Mouse (Mus musculus) stomach, postnatal 0 days (tissue): Measurements from ENCODE around the gene Ddah2. TPM values are rescaled to one million over a fixed set of nuclear protein-coding genes. Genes with fewer than 3 reads are reported as not detected.

Experiments used
- ATAC-seq: fragments of 200-750 bp; cut with Nextera tagmentation; 2 replicates; pipeline ENCODE4 v1.8.0; 2017; ENCODE audit not compliant: low FRiP score, low TSS enrichment
- DNase-seq: peaks from one replicate; pipeline ENCODE4 v3.0.0-alpha.2; 2016; ENCODE audit warnings: low spot score
- H3K27ac ChIP-seq: fragments of 300-500 bp; sonication (generic); replicated peaks from 2 replicates; pipeline ENCODE4 v1.5.1; 2014; ENCODE audit warnings: mild to moderate bottlenecking, control low read depth
- H3K27me3 ChIP-seq: fragments of 300-500 bp; sonication (generic); 2 replicates; pipeline ENCODE4 v1.6.1; 2014; ENCODE audit warnings: low read length; ENCODE audit not compliant: control insufficient read depth, insufficient read depth
- H3K36me3 ChIP-seq: fragments of 300-500 bp; sonication (generic); 2 replicates; pipeline ENCODE4 v1.6.1; 2014; ENCODE audit warnings: low read length, mixed read lengths; ENCODE audit not compliant: control insufficient read depth, insufficient read depth
- H3K4me1 ChIP-seq: fragments of 300-500 bp; sonication (generic); replicated peaks from 2 replicates; pipeline ENCODE4 v1.6.1; 2014; ENCODE audit warnings: antibody characterized with exemption; ENCODE audit not compliant: control insufficient read depth, insufficient read depth
- H3K4me2 ChIP-seq: fragments of 300-500 bp; sonication (generic); replicated peaks from 2 replicates; pipeline ENCODE4 v1.6.1; 2014; ENCODE audit warnings: low read depth, mild to moderate bottlenecking, control low read depth, moderate library complexity
- H3K4me3 ChIP-seq: fragments of 300-500 bp; sonication (generic); 2 replicates; pipeline ENCODE4 v1.5.1; 2014; ENCODE audit warnings: low read depth, low read length, control low read depth
- H3K9ac ChIP-seq: fragments of 300-500 bp; sonication (generic); 2 replicates; pipeline ENCODE4 v1.6.1; 2014; ENCODE audit warnings: mild to moderate bottlenecking, low read length, control low read depth, mixed read lengths
- H3K9me3 ChIP-seq: fragments of 300-500 bp; sonication (generic); 2 replicates; pipeline ENCODE4 v1.6.1; 2016; ENCODE audit warnings: low read length; ENCODE audit not compliant: control insufficient read depth
- CTCF ChIP-seq: IDR thresholded peaks from 2 replicates; pipeline ENCODE4 v1.5.1; 2016; ENCODE audit warnings: antibody characterized with exemption, low read depth, mild to moderate bottlenecking, moderate library complexity
- EP300 ChIP-seq: optimal IDR thresholded peaks from 2 replicates; pipeline ENCODE3; 2016; ENCODE audit warnings: antibody characterized with exemption
- WGBS: fragments of 180-500 bp; shearing (Covaris S2); extraction: QIAGEN DNeasy Blood & Tissue Kit; methylation state at CpG from one replicate; pipeline ENCODE4 v1.1.7; 2014; 5-methylcytosine and 5-hydroxymethylcytosine counted together
- polyA plus RNA-seq: library from polyadenylated mRNA; unstranded; fragments of >200 nt; fragmentation: Nextera tagmentation; extraction: Ambion mirVana; gene quantifications from 2 replicates; pipeline ENCODE4 v1.2.1, GENCODE M21; 2015

Ddah2 gene
- polyA plus RNA-seq, 1 experiment from 2014 or later, result 84.8 TPM

DNA sequence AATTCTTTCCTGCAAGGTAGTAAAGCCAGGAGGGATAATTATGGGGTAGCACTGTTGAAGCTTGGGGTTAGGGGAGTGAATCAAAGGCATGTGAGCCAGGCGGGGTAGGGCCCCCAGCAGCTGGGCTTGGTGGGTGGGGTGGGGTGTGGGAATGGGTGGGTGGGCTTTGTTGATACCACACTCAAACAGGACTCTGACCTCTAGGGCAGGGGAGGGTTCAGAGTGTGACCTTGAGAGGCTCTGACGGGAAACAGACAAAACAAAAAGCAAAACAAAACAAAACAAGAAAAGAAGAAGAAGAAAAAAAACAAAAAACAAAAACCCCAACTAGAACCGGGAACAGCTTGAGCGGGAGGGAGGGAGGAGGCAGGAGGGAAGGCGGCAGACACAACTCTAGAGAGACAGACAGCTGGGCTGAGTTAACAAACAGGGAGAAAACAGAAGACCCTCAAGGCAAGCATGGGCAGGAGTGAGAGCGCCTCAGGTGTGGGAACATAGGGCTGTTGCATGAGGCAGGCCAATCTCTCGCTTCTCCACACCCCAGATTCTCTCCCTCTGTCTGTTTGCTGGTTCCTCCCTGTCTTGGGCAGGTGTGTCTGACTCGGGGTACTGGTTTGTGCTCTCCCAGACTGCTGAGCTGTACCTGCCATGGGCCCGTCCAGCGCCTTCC lies 17.8 kb downstream of the Ddah2 start, which contains the start of gene Ly6g6e:
Ly6g6e (plus strand) TSS at position 396 of the 670 bp plus-strand sequence.
- WGBS, result 29% methylated on average over 10 of the region's 10 CpGs
- peak within 1 kb of the TSS; percentile 41 for H3K9ac ChIP-seq
- no peak for DNase-seq

GRCm38 (mm10) chr17:35077285-35077684 lies 18.4 kb downstream of the Ddah2 start:
- Histone ChIP-seq H3K27me3 (no peaks in the 10 kb centered on the region), H3K27ac (peak overlapping the region; percentile 84), H3K4me3 (peak overlapping the region; percentile 22; the same call in 1 of the 2 replicates), H3K4me2 (peak overlapping the region; percentile 52), H3K4me1 (no peaks in the 10 kb centered on the region; the same call in 1 of the 2 replicates), H3K9me3 (no peaks in the 10 kb centered on the region), H3K9ac (peak overlapping the region; percentile 41), H3K36me3 (no peaks in the 10 kb centered on the region)
- DNase-seq (no peak), ATAC-seq (no peak)
- TF ChIP-seq CTCF (no peak), EP300 (no peak)
- WGBS, result 40% methylated on average over 2 of the region's 2 CpGs

More for the DNA sequence above, 17.8 kb downstream of the Ddah2 start, which contains the start of gene Ly6g6e:
- TF ChIP-seq EP300 (no peak), CTCF (no peak)
- H3K4me2 ChIP-seq, result peak within 1 kb of the TSS; percentile 52
- H3K9me3 ChIP-seq, result no peaks in the 10 kb centered on the region
- H3K27ac ChIP-seq, result peak within 1 kb of the TSS; percentile 84
- no peaks in the 10 kb centered on the region; the same call in 1 of the 2 replicates for H3K4me1 ChIP-seq
- peak within 1 kb of the TSS; percentile 22 for H3K4me3 ChIP-seq
- H3K36me3 ChIP-seq, result no peaks in the 10 kb centered on the region
- no peak for ATAC-seq
- H3K27me3 ChIP-seq, result no peaks in the 10 kb centered on the region

DNA sequence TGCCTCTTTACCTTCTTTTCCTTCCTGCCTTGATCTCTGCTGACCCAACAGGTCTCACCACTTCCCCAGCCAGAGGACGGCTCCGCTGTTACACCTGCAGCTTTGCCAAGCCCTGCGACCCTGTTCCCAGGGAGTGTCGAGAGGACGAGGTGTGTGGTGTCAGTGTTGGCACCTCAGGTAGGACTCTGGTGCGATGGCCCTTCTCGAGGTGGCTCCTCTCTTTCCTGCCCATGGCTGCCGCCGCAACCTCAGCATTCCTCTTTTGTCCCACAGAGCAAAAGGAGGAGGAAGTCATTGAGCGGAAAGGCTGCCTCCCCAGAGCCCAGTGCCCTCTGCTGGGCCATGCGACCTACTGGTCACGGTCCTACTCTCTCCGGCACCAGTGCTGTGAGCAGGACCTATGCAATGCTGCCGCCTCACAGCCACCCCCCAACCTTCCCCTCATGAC lies 19.0 kb downstream of the Ddah2 start, which contains the start of gene Ly6g6d:
Ly6g6d (minus strand) TSS at position 280 of the 448 bp plus-strand sequence.
- H3K4me2 ChIP-seq, result peak within 1 kb of the TSS; percentile 52
- H3K9ac ChIP-seq, result peak within 1 kb of the TSS; percentile 41
- no peaks in the 10 kb centered on the region; the same call in 1 of the 2 replicates for H3K4me1 ChIP-seq
- H3K9me3 ChIP-seq, result no peaks in the 10 kb centered on the region
- H3K4me3 ChIP-seq, result peak within 1 kb of the TSS; percentile 22
- peak within 1 kb of the TSS; percentile 84 for H3K27ac ChIP-seq
- ATAC-seq, result peak; percentile 77
- 14% methylated on average over 14 of the region's 14 CpGs for WGBS
- H3K36me3 ChIP-seq, result no peaks in the 10 kb centered on the region
- peak; percentile 78 for DNase-seq
- peak; percentile 75 for TF ChIP-seq CTCF
- TF ChIP-seq EP300, result no peak
- no peaks in the 10 kb centered on the region for H3K27me3 ChIP-seq

DNA sequence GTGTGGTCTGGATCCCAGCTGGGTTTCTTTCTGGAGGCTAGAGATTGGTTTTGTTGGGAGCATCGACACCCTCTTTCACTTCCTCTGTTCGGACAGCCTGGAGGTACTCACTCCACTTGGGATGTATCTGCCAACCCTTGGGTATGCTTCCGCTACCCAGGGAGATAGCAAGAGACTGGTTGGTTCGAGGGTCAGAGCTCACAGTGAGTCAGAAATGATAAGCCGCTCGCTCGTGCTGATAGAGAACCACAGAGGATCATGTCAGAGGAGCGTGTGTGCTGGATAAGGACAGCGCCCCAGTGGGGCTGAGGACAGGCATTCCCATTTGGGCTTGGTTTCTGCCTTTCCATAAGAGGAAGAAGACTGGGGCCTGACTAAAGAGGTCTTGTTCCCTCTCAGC lies 20.9 kb downstream of the Ddah2 start:
- peak; percentile 63 for DNase-seq
- Histone ChIP-seq H3K9ac (no peak overlapping the region), H3K4me3 (no peak overlapping the region), H3K27ac (0 out of 2 replicates have a peak overlapping the region, but pooled peaks have one; percentile 8), H3K4me1 (no peaks in the 10 kb centered on the region; the same call in 1 of the 2 replicates), H3K4me2 (peak overlapping the region; percentile 11; the same call in 1 of the 2 replicates), H3K27me3 (no peaks in the 10 kb centered on the region), H3K9me3 (no peaks in the 10 kb centered on the region), H3K36me3 (no peaks in the 10 kb centered on the region)
- 39% methylated on average over 9 of the region's 9 CpGs for WGBS
- TF ChIP-seq EP300, result no peak
- TF ChIP-seq CTCF, result peak; percentile 41; the same call in 1 of the 2 replicates
- peak; percentile 38 for ATAC-seq

DNA sequence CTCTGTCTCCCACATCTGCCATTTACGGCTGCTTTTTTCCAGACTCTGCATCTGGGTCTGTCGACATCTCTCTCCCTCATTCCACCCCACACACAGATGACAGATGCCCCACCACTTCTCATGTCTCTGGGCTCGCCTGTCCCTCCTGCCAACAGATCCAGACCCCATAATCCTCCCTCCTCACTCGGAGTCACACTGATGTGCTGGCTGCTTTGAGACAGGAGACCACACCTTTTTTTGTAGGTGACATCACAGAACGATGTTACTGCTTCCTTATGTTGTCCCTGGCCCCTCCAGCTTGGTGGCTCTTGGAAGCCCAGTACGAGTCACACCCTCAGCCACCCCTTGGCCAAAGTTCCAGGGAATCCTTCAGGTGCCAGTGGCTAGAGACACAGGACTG lies 21.4 kb downstream of the Ddah2 start:
- Histone ChIP-seq H3K4me1 (no peaks in the 10 kb centered on the region; the same call in 1 of the 2 replicates), H3K4me3 (no peak overlapping the region), H3K4me2 (peak overlapping the region; percentile 11; the same call in 1 of the 2 replicates), H3K27ac (0 out of 2 replicates have a peak overlapping the region, but pooled peaks have one; percentile 8), H3K9ac (no peak overlapping the region), H3K36me3 (no peaks in the 10 kb centered on the region), H3K27me3 (no peaks in the 10 kb centered on the region), H3K9me3 (no peaks in the 10 kb centered on the region)
- TF ChIP-seq CTCF (no peak), EP300 (no peak)
- DNase-seq (no peak), ATAC-seq (no peak)
- WGBS, result 46% methylated on average over 6 of the region's 6 CpGs

- Histone ChIP-seq H3K27ac (no peak overlapping the region), H3K27me3 (no peaks in the 10 kb centered on the region), H3K9me3 (no peaks in the 10 kb centered on the region), H3K4me1 (no peaks in the 10 kb centered on the region; the same call in 1 of the 2 replicates), H3K9ac (no peak overlapping the region), H3K4me2 (no peak overlapping the region), H3K36me3 (no peaks in the 10 kb centered on the region), H3K4me3 (no peak overlapping the region)
- TF ChIP-seq CTCF (no peak), EP300 (no peak)
- WGBS, result 85% methylated on average over 4 of the region's 4 CpGs
- ATAC-seq, result no peak
- DNase-seq, result no peak
Measured at GRCm38 (mm10) chr17:35080710-35081109, 21.9 kb downstream of the Ddah2 start.
